Mouse (Mus musculus): ENCODE measurements around the gene Faf1.

The Faf1 gene

DNA sequence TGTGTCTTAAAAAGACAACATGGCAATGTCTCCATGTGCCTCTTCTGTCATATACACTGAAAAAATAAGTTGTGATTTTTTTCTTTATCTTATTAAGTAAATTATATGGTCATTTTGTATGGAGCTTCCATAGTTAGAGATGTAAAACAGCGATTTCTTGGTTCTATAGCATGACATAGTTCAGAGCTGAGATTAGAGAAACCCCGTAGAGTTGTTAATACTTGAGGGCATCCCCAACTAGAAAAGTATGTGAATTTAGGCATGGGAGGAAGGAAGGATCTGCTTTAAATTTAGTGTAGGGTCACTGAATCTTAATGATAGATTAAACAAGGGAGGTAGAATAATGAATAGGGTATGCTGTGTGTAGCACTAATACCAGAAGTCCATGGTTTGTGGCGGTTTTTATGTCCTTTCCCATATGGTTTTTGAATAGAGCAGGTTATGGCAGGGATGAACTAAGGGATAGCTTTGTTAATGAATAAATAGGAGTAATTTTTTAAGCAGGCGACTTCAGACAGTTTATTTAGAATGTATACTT is 106.3 kb downstream of the Faf1 start:
- no peak for DNase-seq (ENCODE audit: low read depth)

DNA sequence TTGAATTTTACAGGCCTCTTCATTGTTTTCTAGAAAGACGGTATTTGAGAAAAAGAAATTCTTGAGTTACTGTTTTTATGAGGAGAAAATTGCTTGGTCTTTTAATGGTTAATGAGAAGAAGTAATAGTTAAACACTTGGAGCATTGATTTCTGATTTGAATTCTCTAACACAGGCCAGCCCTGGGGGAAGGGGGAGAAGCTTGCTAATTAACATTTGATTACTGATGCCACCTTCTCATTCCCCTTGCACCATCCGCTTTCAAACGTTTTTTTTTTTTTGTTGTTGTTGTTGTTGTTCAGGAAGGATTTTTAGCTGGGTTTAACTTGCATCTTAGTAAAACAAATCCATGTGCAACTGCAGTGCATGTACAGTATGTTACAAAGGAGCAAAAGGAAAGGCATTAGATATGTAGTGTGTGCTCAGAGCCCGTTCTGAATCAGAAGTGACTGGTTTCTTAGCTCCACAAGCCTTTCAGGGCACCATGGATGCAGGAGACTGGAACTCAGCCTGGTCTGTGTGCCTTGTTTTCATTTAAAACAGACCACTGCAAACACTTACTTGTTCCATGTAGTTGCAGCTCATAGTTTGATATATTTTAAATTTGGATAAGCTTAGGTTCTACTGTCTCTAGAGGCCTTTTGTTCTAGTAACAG is 113.1 kb downstream of the Faf1 start:
- no peak for DNase-seq (ENCODE audit: low read depth)

DNA sequence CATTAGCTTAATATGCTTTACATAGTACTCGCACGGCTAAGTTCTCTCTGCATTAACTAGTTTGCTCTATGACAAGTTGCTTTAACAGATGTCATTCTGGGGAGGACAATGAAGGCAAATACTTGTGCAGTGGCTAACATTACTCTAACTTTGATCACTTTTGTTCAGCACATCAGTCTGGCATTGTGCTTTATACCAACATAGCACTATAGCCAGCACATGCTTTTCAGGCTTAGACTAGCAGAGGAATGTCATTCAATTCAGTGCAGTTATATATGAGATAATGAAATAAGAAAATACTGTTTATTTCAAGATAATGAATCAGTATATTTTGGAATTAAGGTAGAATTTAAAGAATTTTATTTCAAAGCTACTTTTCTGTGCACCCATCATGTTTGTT is 115.9 kb downstream of the Faf1 start:
- no peak for DNase-seq (ENCODE audit: low read depth)

DNA sequence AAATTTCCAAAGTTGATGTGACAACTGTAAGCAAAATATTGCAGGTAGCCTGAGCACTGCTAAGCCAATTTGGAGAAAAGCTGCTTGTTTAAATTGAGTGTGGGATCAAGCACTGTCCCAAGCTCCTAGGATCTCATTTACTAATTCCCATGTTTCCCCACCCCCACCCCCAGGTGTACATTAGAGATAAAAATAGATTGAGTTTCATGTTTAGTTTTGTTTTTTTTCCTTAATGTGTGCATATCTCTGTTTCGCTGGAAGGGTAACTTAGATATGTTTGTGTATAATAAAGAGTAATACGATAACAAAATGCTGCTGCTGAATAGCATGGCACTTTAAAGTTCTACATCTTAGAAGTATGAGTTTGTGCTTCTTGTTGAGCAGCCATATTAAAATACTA is 116.7 kb downstream of the Faf1 start:
- no peak for DNase-seq (ENCODE audit: low read depth)

DNA sequence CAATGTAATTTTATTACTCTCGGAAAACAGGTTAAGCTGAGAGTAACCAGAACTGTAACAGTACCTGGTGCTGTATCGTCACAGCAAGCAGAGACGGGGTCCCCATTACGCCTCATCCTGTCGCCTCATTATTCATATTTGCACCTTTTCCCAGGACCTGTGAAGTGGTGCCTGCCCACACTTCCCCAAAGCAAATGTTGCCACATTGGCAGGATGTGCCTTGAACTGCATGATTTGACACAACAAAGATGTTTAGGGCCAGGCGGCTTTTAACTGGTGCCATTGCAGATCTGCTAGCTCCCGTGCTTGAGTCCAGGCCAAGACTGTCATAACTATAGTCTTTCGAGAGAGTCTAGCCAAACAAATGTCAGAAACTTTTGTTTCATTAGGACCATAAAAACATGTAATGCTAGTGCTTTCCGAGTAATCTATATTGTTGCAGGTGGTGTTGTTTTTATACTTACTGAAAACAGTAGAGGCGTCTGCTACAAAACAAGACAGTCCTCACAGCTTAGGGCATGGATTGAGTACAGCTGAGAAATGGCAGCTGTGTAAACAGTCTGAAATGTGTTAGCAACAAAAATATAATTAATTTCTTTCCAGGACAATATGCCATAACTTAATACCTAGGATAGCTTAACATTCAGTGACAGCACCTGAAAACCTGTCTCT is 121.3 kb downstream of the Faf1 start:
- no peak for DNase-seq (ENCODE audit: low read depth)

DNA sequence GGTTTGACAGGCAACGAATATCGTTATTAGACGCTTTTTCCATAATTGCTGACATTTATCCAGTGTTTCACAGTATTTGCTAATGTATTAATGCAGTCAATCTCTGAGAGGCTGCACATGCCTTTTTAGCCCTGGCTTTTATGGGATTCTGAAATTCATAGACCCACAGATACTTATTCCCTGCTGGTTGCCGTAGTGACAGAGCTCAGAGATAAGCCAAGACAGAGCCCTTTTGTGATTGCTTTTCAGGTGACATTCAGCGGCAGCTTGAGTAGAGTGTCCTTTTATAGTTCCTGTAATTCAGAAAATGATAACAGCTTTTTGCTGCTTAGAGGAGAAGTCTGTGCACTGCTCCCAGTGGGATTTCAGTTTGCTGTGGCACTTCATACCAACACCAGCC is 130.0 kb downstream of the Faf1 start:
- no peak for DNase-seq (ENCODE audit: low read depth)

DNA sequence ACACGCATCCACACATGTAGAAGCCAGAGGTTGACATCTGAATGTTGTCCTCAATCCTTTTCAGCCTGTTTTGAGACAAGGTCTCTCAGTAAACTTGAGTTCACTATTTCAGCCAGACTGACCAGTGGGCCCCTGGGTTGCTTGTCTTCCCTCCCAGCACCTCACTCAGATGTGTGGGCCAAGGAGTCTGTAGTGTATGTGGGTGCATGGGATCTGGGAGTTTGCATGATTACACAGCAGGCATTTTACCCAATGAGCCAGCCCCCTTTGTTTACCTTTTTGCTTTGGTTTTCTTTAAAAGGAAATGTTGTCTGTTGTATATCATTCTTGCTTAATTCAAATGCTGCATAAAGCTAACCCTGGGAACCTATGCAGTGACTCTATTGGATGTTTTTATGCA is 138.8 kb downstream of the Faf1 start:
- no peak for DNase-seq (ENCODE audit: low read depth)

DNA sequence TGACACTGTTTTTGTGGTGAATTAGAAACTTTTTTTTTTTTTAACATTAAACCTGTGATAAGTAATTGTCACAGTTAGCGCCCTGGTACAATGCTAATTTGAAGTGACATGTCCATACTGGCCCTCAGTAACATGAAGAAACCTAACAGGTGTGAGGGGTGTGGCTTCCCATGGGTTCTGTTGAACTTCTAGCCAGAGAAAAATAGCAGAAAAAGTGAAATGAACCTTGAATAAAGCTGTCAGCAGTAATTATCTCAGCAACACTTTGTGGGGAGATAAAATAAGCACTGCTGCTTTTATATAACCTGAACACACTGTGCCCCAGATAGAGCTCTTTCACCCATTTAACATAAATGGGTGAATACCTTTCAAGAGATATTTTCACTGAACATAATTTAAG is 139.2 kb downstream of the Faf1 start:
- DNase-seq (ENCODE audit: low read depth): no peak

DNA sequence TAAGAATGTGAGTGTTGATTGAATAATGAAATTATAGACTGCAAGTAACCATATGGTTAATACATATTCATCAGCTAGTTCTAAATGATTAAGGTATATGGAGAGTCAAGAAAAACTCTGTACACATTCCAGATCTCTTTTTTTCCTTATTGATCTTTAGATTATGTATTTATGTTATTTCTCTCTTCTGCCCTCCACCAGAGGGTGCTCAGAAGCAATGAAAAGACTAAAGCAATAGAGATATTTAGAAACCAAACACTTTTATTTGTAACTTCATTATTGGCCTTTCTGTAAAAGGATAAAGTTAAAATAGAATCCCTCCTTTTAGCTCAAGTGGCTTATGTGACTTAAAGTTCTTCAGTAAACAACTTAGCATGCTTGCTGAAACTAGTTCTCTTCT is 143.1 kb downstream of the Faf1 start:
- no peak for DNase-seq (ENCODE audit: low read depth)

DNA sequence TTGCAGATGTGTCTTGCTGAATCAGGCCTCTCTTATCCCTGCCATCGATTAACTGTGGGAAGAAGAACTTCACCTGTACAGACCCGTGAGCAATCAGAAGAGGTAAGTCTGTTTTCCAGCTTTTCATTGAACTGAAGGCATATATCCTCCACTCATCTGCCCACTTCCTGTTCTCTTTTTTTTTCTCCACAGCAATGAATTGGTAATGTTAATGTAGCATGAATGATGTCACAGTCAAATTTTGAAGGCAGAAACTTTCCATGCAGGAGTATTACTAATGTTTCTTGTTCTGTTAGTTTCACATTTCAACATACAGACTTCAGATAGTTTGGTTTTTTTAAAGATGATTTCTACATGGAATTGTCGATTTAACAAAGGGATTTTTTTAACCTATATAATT is 153.4 kb downstream of the Faf1 start:
- no peak for DNase-seq (ENCODE audit: low read depth)

DNA sequence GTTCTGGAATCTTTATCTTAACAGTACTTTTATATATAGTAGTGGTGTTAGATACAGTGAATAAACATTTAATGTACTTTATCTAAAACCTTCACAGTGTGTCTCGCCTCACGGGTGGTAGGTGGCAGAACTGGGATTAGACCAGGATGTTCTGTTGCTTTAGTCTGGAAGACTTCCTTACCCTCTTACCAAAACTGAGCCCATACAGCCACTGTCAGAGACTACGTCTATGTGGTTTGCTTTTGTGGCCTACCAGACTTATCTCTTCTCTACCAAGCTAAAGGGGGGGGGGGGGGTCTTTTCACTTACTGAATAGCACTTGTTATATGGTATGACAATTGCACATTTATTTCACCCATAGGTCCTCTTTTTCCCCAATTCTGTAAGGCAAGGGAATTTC is 181.5 kb downstream of the Faf1 start:
- DNase-seq (ENCODE audit: low read depth): no peak

DNA sequence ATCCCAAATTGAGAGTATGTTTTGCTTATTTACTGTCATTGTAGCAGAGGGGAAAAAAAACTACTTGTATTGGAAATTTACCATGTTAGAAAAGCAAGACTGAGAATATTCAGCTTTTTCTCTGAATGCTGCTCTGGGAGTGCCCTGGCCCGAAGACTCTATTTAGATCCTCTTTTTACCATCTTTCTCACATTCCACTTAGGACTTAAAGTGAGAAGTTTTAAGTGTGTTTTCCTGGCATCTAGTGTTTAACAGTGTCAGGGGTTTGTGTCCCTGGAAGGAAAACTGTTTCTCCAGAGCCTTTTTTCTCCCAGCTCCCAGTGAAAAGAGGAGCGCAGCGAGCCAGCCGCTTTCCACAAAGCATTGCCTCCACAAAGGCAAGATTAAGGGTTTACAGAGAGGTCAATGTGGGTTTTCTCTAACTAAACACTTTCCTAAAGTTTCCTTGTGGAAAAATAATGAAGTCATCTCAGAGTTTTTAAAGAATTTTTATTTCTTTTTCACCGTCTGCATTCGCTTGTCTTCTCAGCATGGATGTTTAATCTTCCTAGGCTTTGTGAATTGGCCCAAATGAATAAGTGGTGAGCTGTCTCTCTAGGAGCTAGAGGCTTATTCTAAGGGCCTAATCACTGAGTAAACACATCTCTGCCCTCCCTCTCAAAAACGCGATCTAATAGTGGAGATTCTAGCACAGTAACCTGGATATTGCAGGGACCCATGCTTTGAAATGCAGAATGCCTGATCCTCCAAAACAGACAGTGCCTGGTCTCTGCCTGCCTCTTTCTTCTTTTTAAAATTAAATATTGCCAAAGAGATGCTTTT is 182.4 kb downstream of the Faf1 start:
- no peak for DNase-seq (ENCODE audit: low read depth)

DNA sequence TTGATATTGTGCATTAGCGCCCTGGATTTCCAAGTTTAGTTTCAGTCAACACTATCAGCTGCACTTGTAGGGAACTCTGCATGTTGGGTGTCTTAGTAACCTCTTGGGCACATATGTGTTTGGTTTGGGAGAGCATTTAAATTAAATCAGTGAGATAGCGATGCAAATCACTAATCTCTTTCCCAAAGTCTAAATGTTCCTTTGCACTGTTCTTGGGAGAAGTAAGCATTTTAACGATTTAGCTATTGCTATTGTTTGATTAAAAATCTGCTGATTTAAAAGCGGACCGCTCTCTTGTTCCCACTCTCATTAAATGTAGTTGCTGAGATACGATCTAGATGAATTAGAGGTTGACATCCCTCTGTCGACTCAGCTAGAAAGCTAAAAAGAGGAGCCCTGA is 183.0 kb downstream of the Faf1 start:
- DNase-seq (ENCODE audit: low read depth): no peak

DNA sequence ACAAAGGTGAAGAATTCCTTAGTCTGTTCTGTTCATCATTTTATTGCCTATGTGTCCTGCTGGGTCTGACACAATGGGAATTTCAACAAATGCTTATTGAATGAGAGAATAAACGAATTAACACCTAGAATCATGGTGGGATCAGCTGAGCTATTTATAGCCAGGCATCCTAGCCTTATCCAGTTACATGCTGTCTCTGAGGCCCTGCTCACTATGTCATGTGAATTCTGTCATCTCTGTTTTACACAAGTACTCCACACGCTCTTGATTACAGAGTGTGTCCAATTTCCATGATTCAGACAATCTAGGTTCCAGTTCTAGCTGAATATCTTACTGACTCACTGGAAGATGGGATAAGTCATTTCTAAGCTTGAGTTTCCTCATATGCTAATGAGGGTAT is 183.9 kb downstream of the Faf1 start:
- no peak for DNase-seq (ENCODE audit: low read depth)

DNA sequence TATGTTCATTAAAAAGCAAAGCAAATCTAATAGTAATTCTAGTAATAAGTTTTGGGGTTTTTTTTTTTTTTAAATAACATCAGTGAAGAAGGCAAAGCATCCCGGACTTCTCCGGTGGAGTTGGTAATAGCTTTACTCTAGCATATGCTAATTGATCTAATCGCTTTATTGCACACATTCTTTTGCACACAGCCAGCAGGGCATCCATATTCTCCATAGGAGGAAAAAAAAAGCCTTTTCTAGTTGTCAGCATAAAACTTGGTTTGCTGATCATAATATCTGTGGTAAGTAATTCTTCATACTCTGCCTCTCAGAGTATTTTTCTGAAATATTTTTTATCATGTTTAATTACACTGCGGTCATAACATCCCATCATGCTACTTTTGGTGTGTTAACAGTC is 185.9 kb downstream of the Faf1 start:
- DNase-seq (ENCODE audit: low read depth): no peak

DNA sequence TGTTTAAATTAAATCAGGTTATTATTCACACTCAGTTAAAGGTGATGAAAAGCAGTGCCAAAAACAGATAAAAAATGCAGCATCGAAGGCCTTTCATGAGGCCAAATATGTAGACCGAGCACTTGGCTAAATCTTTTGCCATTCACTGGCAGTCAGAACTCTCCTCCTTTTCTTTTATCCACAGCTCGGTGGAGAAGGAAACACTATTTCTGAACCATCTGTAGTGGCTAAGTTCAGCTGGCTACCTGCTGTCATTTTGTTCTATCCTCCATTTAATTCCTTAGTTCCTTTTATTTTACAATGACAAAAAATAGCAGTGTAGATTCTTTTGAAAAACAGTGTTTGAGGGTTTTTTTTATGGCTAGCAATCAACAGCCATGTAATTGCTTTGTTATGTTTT is 186.6 kb downstream of the Faf1 start:
- no peak for DNase-seq (ENCODE audit: low read depth)

DNA sequence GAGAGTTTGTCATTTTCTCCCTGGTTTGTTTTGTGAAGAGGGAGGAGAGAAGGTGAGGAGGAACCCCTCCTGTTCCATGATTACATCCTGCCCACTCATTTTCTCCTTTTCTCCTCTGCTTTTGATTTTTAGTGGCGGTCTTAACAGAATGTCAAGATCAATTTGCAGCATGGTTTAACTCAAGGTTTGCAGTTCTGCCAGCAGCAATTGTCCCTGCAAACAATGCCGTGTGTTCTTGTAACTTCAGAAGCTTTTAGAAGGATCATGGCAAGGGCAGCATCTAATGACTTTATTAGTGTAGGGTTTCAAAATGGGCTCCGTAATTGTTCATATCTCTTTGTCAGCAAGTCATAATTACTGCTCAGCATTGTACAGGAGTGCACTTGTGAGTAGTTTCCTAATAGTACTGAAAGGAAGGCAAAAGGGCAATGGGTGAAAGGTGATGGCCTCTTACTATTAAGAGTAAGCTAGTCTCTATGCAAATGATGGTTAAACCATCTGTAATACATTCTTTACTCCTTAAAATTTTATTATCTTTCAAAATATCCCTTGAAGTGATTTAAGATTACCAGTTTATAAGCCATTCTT is 192.6 kb downstream of the Faf1 start:
- DNase-seq (ENCODE audit: low read depth): no peak

DNA sequence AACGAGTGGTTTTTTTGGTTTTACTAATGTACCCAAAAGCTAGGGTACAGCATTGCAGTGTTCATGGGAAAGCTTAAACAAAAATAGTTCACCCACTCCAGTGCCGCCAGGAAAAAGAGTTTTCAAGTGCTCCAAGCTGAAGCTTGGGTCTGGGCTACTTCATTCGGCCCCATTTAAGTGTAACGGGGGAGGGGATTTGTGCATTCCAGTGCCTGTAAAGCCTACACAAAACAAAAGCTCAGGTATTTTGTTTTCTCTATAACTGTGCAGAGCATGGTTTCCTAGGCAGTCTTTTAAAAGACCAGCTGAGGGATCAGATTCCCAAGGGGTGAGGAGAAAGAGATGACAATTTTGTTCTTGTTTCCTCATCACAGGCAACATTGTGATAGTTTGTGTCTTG is 207.9 kb downstream of the Faf1 start:
- no peak for DNase-seq (ENCODE audit: low read depth)

DNA sequence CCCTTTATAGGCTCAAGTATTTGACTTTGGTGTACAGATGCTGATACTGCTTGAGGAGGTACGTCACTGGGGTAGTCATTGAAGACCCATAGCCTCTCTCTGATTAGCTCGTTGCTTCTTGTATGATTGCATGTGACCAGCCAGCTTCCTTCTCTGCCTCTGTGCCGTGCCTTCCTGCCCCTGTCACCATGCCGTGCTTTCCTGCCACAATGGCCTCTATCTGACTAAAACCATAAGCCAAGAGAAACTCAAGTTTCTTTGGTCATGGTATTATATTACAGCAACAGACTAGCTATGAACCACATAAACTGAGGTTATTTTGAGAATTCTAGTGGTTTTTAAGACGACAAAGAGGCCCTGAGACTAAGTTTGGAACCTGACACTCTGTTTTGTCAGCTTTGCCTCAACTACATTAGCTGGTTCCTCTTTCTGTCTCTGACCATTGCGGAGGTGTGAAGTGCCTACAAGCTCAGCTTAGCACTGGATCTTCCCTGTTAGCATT is 211.5 kb downstream of the Faf1 start:
- DNase-seq (ENCODE audit: low read depth): no peak

DNA sequence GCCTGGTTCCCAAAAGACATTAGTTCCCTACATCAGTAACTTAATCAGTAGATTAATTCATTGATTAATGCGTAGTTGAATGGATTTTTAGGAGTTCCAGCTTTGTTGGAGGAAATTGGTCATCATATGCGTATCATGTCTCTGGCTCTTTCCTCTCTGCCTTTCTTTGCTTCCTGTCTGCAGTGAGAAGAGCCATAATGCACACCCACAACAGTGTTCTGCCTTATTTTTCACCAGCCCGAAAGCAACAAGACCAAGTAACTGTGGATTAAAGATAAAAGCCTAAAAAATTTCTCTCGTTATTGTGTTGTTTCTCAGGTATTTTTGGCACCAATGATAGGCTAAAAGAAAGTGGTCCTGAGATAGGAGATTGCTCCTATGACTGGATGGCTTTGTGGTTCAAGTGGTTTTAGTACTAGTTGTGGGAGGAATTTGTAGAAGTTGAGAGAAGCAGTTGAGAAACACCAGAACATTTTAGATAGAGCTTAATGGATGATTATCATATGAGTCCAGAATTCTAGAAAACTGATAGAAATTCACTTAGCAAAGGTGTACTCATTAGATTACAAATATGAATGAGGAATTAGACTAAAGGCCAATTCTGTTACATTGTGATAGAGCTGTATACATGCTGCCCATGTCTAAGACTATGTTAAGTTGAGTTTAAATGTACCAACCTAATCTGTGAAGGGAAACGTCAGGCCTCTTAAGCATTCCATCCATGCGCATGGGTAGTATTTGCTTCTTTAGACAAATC is 221.6 kb downstream of the Faf1 start:
- no peak for DNase-seq (ENCODE audit: low read depth)

DNA sequence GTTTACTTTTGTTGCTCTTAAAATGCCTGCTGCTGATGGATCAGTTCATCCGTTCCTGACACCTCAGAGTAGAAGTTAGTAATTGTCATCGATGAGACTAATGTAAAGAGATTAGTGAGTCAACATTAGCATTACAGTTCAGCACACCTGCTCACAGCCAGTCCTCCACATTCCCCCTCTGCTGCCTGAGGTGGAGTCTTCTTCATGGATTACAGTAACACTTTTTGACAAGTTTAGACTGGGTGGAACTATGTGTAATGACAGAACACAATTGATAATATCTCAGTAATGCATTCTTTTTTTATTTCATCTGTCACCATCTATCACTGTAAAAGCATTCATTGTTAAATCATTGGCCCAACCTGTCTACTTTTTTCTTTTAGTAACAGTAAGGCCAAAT is 224.7 kb downstream of the Faf1 start:
- no peak for DNase-seq (ENCODE audit: low read depth)

DNA sequence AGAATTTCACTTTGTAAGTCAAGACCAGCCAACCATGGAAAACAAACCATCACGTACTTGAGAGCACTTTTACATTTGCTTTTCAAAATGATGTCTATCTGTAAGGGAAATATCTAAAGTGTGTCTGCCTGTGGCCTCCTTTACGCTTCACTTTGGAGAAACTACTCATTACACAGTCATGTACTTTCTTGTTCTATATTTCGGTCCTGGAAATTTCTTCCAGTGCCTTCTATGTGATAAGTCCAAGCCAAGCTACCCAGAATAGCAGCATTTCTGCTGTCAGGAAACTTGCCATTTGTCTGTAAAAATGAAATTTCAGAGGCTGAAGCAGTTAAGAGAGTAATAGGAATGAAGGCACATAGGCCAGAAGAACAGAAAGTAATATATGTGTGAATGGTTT is 228.1 kb downstream of the Faf1 start:
- no peak for DNase-seq (ENCODE audit: low read depth)
